Mouse (Mus musculus): ENCODE data around the gene Mef2a. TPM values are rescaled to one million over a fixed set of nuclear protein-coding genes. Genes with fewer than 3 reads are reported as not detected.

The Mef2a gene
- polyA plus RNA-seq, 1 experiment: 17.2 TPM

DNA sequence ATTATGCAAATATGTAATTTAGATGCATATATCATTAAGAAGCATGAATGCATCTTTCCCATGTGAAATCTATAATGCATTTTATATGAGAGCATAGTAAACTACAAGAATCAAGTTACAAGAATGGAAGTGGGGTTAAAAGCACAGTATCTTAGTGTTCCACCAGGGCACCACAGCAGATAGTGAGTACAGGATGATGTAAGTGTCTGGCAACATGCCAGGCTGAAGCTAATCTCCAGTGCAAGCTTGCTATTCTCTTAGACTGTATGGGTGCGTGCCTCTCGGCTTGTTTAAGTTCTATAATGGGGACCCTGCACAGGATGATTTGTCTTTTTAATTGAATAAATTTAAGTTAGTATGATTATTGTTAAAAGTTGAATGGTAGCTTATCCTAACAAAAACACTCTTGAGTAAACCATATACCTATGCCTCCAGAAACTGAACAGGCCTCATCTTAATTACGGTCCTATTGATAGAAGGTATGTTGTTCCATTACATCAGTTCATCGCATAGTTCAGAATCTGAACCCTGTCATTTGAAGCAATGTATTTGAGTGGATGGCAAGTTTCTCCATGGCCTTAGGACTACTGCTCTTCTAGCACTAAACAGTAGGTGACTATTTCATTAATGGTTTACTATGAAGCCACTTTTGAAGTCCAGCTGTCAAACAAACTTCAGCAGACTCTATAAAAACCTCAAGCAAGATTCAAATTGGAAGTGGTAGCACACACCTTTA is 112.7 kb downstream of the Mef2a start:
- Histone ChIP-seq H3K27ac (ENCODE audit: control insufficient read depth, insufficient read depth, low read depth, low read length, poor library complexity) (no peak overlapping the region), H3K4me1 (ENCODE audit: control insufficient read depth, insufficient read depth, low read length) (no peaks in the 10 kb centered on the region), H3K4me3 (replicated peaks; ENCODE audit: control insufficient read depth, low read depth, low read length) (no peak overlapping the region)
- TF ChIP-seq CTCF (IDR thresholded peaks at IDR 0.05; ENCODE audit: control insufficient read depth, insufficient read depth, low read length) (no peak), POLR2A (IDR thresholded peaks at IDR 0.05; ENCODE audit: borderline replicate concordance, control insufficient read depth, low read depth, low read length) (no peak)
- 73% methylated on average over 4 of the region's 4 CpGs for WGBS

GRCm38 (mm10) chr7:67246067-67246466 is 126.6 kb downstream of the Mef2a start:
- Histone ChIP-seq H3K4me1 (ENCODE audit: control insufficient read depth, insufficient read depth, low read length) (no peaks in the 10 kb centered on the region; the same call in 1 of the 2 replicates), H3K27ac (ENCODE audit: control insufficient read depth, insufficient read depth, low read depth, low read length, poor library complexity) (no peak overlapping the region), H3K4me3 (replicated peaks; ENCODE audit: control insufficient read depth, low read depth, low read length) (no peak overlapping the region)
- WGBS: 82% methylated on average over 2 of the region's 2 CpGs
- TF ChIP-seq POLR2A (IDR thresholded peaks at IDR 0.05; ENCODE audit: borderline replicate concordance, control insufficient read depth, low read depth, low read length) (no peak), CTCF (IDR thresholded peaks at IDR 0.05; ENCODE audit: control insufficient read depth, insufficient read depth, low read length) (no peak)

DNA sequence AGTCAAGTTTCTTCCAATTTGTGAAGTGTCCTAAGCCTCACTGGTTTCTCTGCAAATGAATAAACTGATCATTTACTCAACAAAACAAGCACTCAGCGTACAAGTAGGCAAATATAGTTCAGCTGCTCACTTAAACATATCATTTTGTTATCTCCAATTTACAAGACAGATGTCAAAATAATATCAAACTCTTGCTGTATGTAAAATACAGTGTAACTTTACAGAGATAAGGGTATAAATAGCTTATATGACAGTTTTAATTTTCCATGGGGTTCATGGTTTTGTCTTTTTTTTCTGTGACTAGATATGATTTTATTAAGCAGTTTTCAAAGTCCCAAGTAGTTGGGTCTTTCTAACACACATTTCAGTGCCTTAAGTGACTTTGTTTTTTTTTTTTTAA is 127.4 kb downstream of the Mef2a start:
- no peak for TF ChIP-seq POLR2A (IDR thresholded peaks at IDR 0.05; ENCODE audit: borderline replicate concordance, control insufficient read depth, low read depth, low read length)
- TF ChIP-seq CTCF (IDR thresholded peaks at IDR 0.05; ENCODE audit: control insufficient read depth, insufficient read depth, low read length): no peak
- WGBS: 71% methylated on average over 1 of the region's 1 CpGs
- no peak overlapping the region for H3K27ac ChIP-seq (ENCODE audit: control insufficient read depth, insufficient read depth, low read depth, low read length, poor library complexity)

DNA sequence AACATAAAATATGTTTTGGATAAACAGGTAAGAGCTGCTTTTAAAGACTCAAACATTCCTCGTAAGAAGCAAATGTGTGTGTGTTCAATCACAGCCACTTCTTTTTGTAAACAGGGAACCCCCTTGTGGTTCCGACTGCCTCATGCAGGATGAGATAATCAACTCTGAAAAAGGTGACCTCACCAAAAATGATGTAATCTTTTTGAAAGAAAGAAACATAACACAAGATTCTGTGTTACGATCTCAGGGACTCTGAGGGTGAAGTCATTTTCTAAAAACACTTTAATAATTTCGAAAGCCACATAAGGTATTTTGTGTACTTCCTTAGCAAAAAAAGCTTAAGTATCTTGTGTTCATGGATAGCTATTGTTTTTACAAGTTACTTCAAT is 128.8 kb downstream of the Mef2a start:
- Histone ChIP-seq H3K4me1 (ENCODE audit: control insufficient read depth, insufficient read depth, low read length) (no peaks in the 10 kb centered on the region; the same call in 1 of the 2 replicates), H3K4me3 (replicated peaks; ENCODE audit: control insufficient read depth, low read depth, low read length) (no peak overlapping the region), H3K27ac (ENCODE audit: control insufficient read depth, insufficient read depth, low read depth, low read length, poor library complexity) (no peak overlapping the region)
- TF ChIP-seq CTCF (IDR thresholded peaks at IDR 0.05; ENCODE audit: control insufficient read depth, insufficient read depth, low read length) (no peak), POLR2A (IDR thresholded peaks at IDR 0.05; ENCODE audit: borderline replicate concordance, control insufficient read depth, low read depth, low read length) (no peak)
- WGBS: 34% methylated on average over 4 of the region's 4 CpGs

More for the DNA sequence above, 127.4 kb downstream of the Mef2a start:
- Histone ChIP-seq H3K4me1 (ENCODE audit: control insufficient read depth, insufficient read depth, low read length) (no peaks in the 10 kb centered on the region; the same call in 1 of the 2 replicates), H3K4me3 (replicated peaks; ENCODE audit: control insufficient read depth, low read depth, low read length) (no peak overlapping the region)

DNA sequence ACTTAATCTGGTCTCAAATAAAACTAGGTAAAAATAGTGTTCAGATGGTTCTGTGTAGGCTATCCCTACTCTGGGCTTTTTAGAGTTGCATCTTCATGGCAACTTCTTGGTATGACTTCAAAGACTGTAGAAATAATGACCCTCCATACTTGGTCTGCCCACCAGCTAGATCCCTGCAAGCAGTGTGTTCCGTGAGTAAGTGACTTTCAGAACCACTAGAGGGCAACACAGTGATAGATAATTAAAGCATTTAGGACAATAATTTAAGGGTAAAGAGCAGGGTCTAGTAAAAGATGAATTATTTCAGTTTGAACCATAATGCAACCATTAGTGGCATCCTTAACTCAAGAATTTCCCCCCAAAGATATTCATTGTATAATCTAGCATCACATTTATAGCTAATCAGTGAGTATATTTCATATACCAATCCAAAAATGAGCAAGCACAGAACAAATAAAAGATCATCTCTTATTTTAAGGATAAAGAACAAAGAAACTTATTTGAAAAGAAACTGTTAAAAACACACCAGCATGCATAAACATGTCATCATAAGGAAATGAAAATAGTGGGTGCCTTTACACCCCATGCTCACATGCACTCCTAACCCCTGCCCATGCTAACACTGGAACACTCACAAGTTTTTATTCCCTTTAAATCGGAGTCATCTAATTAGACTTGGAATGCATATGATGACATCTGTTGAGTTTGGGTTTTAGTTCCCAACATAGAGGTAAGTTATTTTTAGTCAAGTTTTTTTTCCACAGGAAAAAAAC is 129.4 kb downstream of the Mef2a start:
- H3K27ac ChIP-seq (ENCODE audit: control insufficient read depth, insufficient read depth, low read depth, low read length, poor library complexity): no peak overlapping the region
- no peak overlapping the region for H3K4me3 ChIP-seq (replicated peaks; ENCODE audit: control insufficient read depth, low read depth, low read length)
- TF ChIP-seq POLR2A (IDR thresholded peaks at IDR 0.05; ENCODE audit: borderline replicate concordance, control insufficient read depth, low read depth, low read length) (no peak), CTCF (IDR thresholded peaks at IDR 0.05; ENCODE audit: control insufficient read depth, insufficient read depth, low read length) (0 out of 2 replicates have a peak, but pooled peaks have one; percentile 12)
- WGBS: 62% methylated on average over 2 of the region's 2 CpGs
- H3K4me1 ChIP-seq (ENCODE audit: control insufficient read depth, insufficient read depth, low read length): no peaks in the 10 kb centered on the region; the same call in 1 of the 2 replicates

- Histone ChIP-seq H3K4me1 (ENCODE audit: control insufficient read depth, insufficient read depth, low read length) (no peaks in the 10 kb centered on the region; the same call in 1 of the 2 replicates), H3K27ac (ENCODE audit: control insufficient read depth, insufficient read depth, low read depth, low read length, poor library complexity) (no peak overlapping the region), H3K4me3 (replicated peaks; ENCODE audit: control insufficient read depth, low read depth, low read length) (no peak overlapping the region)
- TF ChIP-seq CTCF (IDR thresholded peaks at IDR 0.05; ENCODE audit: control insufficient read depth, insufficient read depth, low read length) (no peak), POLR2A (IDR thresholded peaks at IDR 0.05; ENCODE audit: borderline replicate concordance, control insufficient read depth, low read depth, low read length) (no peak)
- 53% methylated on average over 3 of the region's 3 CpGs for WGBS
These were observed 130.7 kb downstream of the Mef2a start for GRCm38 (mm10) chr7:67241969-67242368.

DNA sequence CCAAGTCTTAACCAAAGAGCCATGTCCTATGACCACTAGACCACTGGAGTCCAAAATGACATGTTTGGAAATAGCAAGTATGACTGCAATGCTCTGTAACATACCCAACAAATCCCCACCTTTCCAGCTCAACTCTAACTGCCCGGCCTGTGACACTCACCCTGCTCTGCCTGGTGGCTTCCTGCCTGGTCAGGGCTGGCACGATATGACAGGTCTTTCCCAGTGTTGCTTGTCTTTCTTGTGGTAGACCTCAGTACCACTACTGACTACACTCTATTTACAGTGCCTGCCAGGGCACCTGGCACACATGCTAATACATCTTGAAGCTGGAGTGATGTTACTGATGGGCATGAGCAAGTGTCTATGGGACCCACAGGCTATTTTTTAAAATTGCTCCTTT is 134.9 kb downstream of the Mef2a start:
- TF ChIP-seq CTCF (IDR thresholded peaks at IDR 0.05; ENCODE audit: control insufficient read depth, insufficient read depth, low read length): no peak
- no peak for TF ChIP-seq POLR2A (IDR thresholded peaks at IDR 0.05; ENCODE audit: borderline replicate concordance, control insufficient read depth, low read depth, low read length)
- WGBS: 28% methylated on average over 2 of the region's 2 CpGs

GRCm38 (mm10) chr7:67236351-67236750 is 136.3 kb downstream of the Mef2a start:
- Histone ChIP-seq H3K4me3 (replicated peaks; ENCODE audit: control insufficient read depth, low read depth, low read length) (no peak overlapping the region), H3K27ac (ENCODE audit: control insufficient read depth, insufficient read depth, low read depth, low read length, poor library complexity) (no peak overlapping the region), H3K4me1 (ENCODE audit: control insufficient read depth, insufficient read depth, low read length) (no peaks in the 10 kb centered on the region)
- TF ChIP-seq CTCF (IDR thresholded peaks at IDR 0.05; ENCODE audit: control insufficient read depth, insufficient read depth, low read length): no peak
- no peak for TF ChIP-seq POLR2A (IDR thresholded peaks at IDR 0.05; ENCODE audit: borderline replicate concordance, control insufficient read depth, low read depth, low read length)
- 87% methylated on average over 2 of the region's 2 CpGs for WGBS

More for the DNA sequence above, 134.9 kb downstream of the Mef2a start:
- no peak overlapping the region for H3K4me3 ChIP-seq (replicated peaks; ENCODE audit: control insufficient read depth, low read depth, low read length)
- no peaks in the 10 kb centered on the region for H3K4me1 ChIP-seq (ENCODE audit: control insufficient read depth, insufficient read depth, low read length)
- H3K27ac ChIP-seq (ENCODE audit: control insufficient read depth, insufficient read depth, low read depth, low read length, poor library complexity): no peak overlapping the region

All from bone marrow, adult 2 months (tissue).